Mouse (Mus musculus): ENCODE measurements around the gene Rfx7. TPM values are rescaled to one million over a fixed set of nuclear protein-coding genes. Genes with fewer than 3 reads are reported as not detected.

Gene Rfx7
- polyA plus RNA-seq, 1 experiment, result 21.2 TPM

- TF ChIP-seq CTCF (IDR thresholded peaks at IDR 0.05; ENCODE audit: borderline replicate concordance, control insufficient read depth, extremely low read depth, insufficient read depth, low read length, poor library complexity) (no peak), POLR2A (IDR thresholded peaks at IDR 0.05; ENCODE audit: control insufficient read depth, extremely low read depth, insufficient read depth, low read length, poor library complexity) (no peak)
- 93% methylated on average over 8 of the region's 8 CpGs for WGBS
- Histone ChIP-seq H3K27me3 (ENCODE audit: control insufficient read depth, insufficient read depth, low read length) (no peaks in the 10 kb centered on the region), H3K4me3 (ENCODE audit: control insufficient read depth, insufficient read depth, low read length) (no peak overlapping the region), H3K36me3 (ENCODE audit: control insufficient read depth, insufficient read depth, low read length) (no peaks in the 10 kb centered on the region), H3K4me1 (replicated peaks; ENCODE audit: control insufficient read depth, insufficient read depth, low read length) (peaks cover 6% of the 10 kb centered on the region), H3K27ac (ENCODE audit: control insufficient read depth, insufficient read depth, low read length) (no peak overlapping the region)
- no peak for DNase-seq
Measured at GRCm38 (mm10) chr9:72652961-72653360, 120.9 kb downstream of the Rfx7 start.

DNA sequence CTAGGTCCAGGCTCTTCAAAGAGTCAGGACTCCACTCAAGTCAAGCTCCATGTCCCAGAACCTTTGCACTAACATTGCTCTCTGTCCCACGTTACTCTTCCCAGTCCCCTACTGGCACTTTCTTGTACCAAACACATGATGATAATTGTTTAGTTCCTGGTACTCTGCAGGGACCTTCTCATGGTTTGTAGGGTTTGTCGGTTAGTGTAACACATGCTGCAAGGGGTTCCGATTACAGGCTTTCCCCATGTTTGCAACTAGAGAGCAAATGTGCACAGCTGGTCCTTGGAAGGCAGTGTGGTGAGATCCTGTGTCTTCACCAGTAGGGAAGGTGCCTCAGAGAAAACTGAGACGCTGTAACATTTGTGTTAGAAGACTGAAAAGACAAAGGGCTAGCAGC lies 121.5 kb downstream of the Rfx7 start:
- H3K4me1 ChIP-seq (replicated peaks; ENCODE audit: control insufficient read depth, insufficient read depth, low read length), result peaks cover 6% of the 10 kb centered on the region
- no peaks in the 10 kb centered on the region for H3K27me3 ChIP-seq (ENCODE audit: control insufficient read depth, insufficient read depth, low read length)
- no peak overlapping the region for H3K4me3 ChIP-seq (ENCODE audit: control insufficient read depth, insufficient read depth, low read length)
- no peaks in the 10 kb centered on the region for H3K36me3 ChIP-seq (ENCODE audit: control insufficient read depth, insufficient read depth, low read length)
- no peak for DNase-seq
- WGBS, result 89% methylated on average over 4 of the region's 4 CpGs
- TF ChIP-seq POLR2A (IDR thresholded peaks at IDR 0.05; ENCODE audit: control insufficient read depth, extremely low read depth, insufficient read depth, low read length, poor library complexity) (no peak), CTCF (IDR thresholded peaks at IDR 0.05; ENCODE audit: borderline replicate concordance, control insufficient read depth, extremely low read depth, insufficient read depth, low read length, poor library complexity) (no peak)
- no peak overlapping the region for H3K27ac ChIP-seq (ENCODE audit: control insufficient read depth, insufficient read depth, low read length)

DNA sequence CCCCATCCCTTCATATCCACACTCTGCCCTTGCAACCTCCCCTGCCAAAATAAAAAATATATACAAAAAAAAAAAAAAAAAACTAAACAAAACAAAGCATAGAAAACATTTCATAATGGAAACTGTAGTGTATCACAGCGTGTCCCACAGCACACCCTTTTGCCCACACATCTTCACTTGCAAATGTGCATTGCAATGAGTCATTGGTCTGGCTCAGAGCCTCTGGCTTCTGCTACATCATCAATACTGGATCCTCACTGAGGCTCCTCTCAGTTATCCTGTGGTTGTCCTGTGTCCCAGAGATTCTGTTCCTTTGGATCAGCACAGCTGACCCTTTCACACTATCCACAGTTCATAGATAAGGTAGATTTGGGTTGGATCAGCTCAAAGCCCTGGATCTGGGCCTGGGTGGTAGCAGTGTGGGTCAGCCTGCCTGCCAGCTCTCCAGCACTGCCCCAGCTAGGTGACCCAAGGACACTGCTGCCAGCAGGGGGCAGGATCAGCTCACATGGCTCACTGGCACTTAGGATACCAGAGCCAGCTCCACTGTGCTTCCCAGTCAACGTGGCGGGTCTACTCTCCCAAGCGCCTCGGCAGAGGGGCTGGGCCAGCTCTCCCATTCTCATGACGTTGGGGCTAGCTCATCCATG lies 122.7 kb downstream of the Rfx7 start:
- TF ChIP-seq CTCF (IDR thresholded peaks at IDR 0.05; ENCODE audit: borderline replicate concordance, control insufficient read depth, extremely low read depth, insufficient read depth, low read length, poor library complexity) (peak; percentile 84; the same call in 1 of the 2 replicates), POLR2A (IDR thresholded peaks at IDR 0.05; ENCODE audit: control insufficient read depth, extremely low read depth, insufficient read depth, low read length, poor library complexity) (no peak)
- H3K4me3 ChIP-seq (ENCODE audit: control insufficient read depth, insufficient read depth, low read length), result no peak overlapping the region
- 84% methylated on average over 6 of the region's 6 CpGs for WGBS

DNA sequence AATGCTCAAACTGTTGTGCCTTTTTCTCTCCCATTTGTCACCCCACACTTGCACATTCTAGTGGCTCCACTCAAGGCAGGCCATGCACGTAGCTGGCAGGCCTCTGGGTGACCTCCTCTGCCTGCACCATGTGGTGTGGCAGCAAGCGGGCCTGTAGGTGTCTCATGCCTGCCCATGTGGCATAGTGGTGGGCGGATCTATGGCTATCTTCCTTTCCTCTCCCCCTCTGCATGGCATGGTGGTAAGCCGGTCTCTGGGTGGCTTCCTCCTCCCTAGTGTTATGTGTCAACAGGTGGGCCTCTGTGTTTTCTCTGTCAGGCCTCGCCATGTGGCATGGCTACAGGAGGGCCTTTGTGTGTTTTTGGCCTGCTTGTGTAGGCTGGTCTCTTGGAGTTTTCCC lies 123.6 kb downstream of the Rfx7 start:
- Histone ChIP-seq H3K27ac (ENCODE audit: control insufficient read depth, insufficient read depth, low read length) (no peak overlapping the region), H3K4me1 (replicated peaks; ENCODE audit: control insufficient read depth, insufficient read depth, low read length) (peaks cover 10% of the 10 kb centered on the region), H3K36me3 (ENCODE audit: control insufficient read depth, insufficient read depth, low read length) (no peaks in the 10 kb centered on the region), H3K27me3 (ENCODE audit: control insufficient read depth, insufficient read depth, low read length) (no peaks in the 10 kb centered on the region), H3K4me3 (ENCODE audit: control insufficient read depth, insufficient read depth, low read length) (no peak overlapping the region)
- 70% methylated on average over 5 of the region's 5 CpGs for WGBS
- TF ChIP-seq POLR2A (IDR thresholded peaks at IDR 0.05; ENCODE audit: control insufficient read depth, extremely low read depth, insufficient read depth, low read length, poor library complexity), result no peak
- TF ChIP-seq CTCF (IDR thresholded peaks at IDR 0.05; ENCODE audit: borderline replicate concordance, control insufficient read depth, extremely low read depth, insufficient read depth, low read length, poor library complexity), result no peak
- no peak for DNase-seq

More for the DNA sequence above, 122.7 kb downstream of the Rfx7 start:
- no peaks in the 10 kb centered on the region for H3K36me3 ChIP-seq (ENCODE audit: control insufficient read depth, insufficient read depth, low read length)
- H3K4me1 ChIP-seq (replicated peaks; ENCODE audit: control insufficient read depth, insufficient read depth, low read length), result peaks cover 10% of the 10 kb centered on the region
- H3K27me3 ChIP-seq (ENCODE audit: control insufficient read depth, insufficient read depth, low read length), result no peaks in the 10 kb centered on the region
- DNase-seq, result peak; percentile 68
- H3K27ac ChIP-seq (ENCODE audit: control insufficient read depth, insufficient read depth, low read length), result no peak overlapping the region

- 80% methylated on average over 4 of the region's 4 CpGs for WGBS
- peaks cover 11% of the 10 kb centered on the region for H3K4me1 ChIP-seq (replicated peaks; ENCODE audit: control insufficient read depth, insufficient read depth, low read length)
- no peaks in the 10 kb centered on the region for H3K27me3 ChIP-seq (ENCODE audit: control insufficient read depth, insufficient read depth, low read length)
- no peaks in the 10 kb centered on the region for H3K36me3 ChIP-seq (ENCODE audit: control insufficient read depth, insufficient read depth, low read length)
- no peak for TF ChIP-seq CTCF (IDR thresholded peaks at IDR 0.05; ENCODE audit: borderline replicate concordance, control insufficient read depth, extremely low read depth, insufficient read depth, low read length, poor library complexity)
- no peak for TF ChIP-seq POLR2A (IDR thresholded peaks at IDR 0.05; ENCODE audit: control insufficient read depth, extremely low read depth, insufficient read depth, low read length, poor library complexity)
- H3K27ac ChIP-seq (ENCODE audit: control insufficient read depth, insufficient read depth, low read length), result no peak overlapping the region
- DNase-seq, result no peak
- no peak overlapping the region for H3K4me3 ChIP-seq (ENCODE audit: control insufficient read depth, insufficient read depth, low read length)
Measured at GRCm38 (mm10) chr9:72656491-72656890, 124.5 kb downstream of the Rfx7 start.

- H3K36me3 ChIP-seq (ENCODE audit: control insufficient read depth, insufficient read depth, low read length), result no peaks in the 10 kb centered on the region
- peaks cover 13% of the 10 kb centered on the region for H3K4me1 ChIP-seq (replicated peaks; ENCODE audit: control insufficient read depth, insufficient read depth, low read length)
- no peak overlapping the region for H3K27ac ChIP-seq (ENCODE audit: control insufficient read depth, insufficient read depth, low read length)
- no peak for DNase-seq
- TF ChIP-seq CTCF (IDR thresholded peaks at IDR 0.05; ENCODE audit: borderline replicate concordance, control insufficient read depth, extremely low read depth, insufficient read depth, low read length, poor library complexity), result no peak
- no peak for TF ChIP-seq POLR2A (IDR thresholded peaks at IDR 0.05; ENCODE audit: control insufficient read depth, extremely low read depth, insufficient read depth, low read length, poor library complexity)
- H3K27me3 ChIP-seq (ENCODE audit: control insufficient read depth, insufficient read depth, low read length), result no peaks in the 10 kb centered on the region
- 6% methylated on average over 3 of the region's 3 CpGs for WGBS
- H3K4me3 ChIP-seq (ENCODE audit: control insufficient read depth, insufficient read depth, low read length), result no peak overlapping the region
Measured at GRCm38 (mm10) chr9:72656940-72657339, 124.9 kb downstream of the Rfx7 start.

All from thymus, adult 2 months (tissue).